Mouse (Mus musculus): ENCODE data around the gene Pcgf1.

- TF ChIP-seq CTCF (IDR thresholded peaks at IDR 0.05; ENCODE audit: low read depth, low read length) (no peak), POLR2A (IDR thresholded peaks at IDR 0.05; ENCODE audit: insufficient read depth, low read length) (no peak)
Observed at GRCm38 (mm10) chr6:83119734-83120051, 42.0 kb downstream of the Pcgf1 start.
